Mouse (Mus musculus): ENCODE results near the gene Kcmf1. TPM values are rescaled to one million over a fixed set of nuclear protein-coding genes. Genes with fewer than 3 reads are reported as not detected.
"Not testable (repeated sequence)": the region's sequence is repeated elsewhere in the genome, so short reads cannot be mapped to it uniquely, and the experiment has no call there.

The Kcmf1 gene
- total RNA-seq, 2 experiments from 2014 or later = 95.8 to 98.9 TPM

DNA sequence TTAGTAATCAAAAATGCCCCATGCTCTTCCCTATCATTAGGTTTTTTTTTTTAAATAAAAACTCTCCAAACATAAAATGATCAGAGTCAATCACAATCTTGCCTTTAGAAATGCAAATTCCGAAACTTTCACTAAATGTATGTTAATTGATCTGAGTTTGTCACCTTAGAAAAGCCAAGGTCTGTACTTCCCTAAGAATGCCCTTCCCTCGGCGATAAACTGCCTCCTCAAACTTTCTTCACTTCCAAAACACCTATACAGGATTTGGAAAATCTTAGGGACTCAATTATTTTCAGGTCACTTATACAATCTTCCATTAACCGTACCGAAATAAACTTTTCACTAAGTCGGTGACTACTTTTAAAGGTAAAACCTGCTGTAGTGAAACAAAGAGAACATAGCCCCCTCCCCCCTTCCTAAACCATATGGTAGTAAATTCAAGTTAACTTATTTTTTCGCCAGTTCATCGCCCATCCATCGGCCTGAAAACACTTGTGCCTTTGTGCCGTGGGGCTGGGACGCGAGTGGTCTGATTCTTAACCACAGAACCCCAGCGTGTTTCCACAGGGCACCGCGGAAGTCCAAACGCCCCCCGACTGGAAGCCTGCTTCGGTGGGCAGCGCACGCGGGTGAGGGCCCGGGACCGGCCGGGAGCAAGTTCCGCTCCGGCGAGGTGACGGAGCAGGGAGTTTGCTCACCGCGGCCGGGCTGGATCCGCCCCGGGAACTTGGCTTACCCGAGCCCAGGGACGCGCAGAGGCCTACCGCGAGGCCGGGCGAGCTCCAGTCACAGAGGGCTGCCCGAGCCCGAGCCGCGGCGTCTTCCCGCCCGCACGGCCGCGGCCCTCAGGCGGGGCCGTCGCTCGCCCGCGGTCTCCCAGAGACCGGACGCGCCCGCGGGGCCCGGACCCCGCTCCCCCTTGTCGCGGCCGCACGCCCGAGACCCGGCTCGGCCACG, 1.3 kb downstream of the Kcmf1 start:
- peak; percentile 72 for DNase-seq

- DNase-seq = peak; percentile 37
Measured at GRCm38 (mm10) chr6:72895000-72895399, 4.8 kb downstream of the Kcmf1 start.

DNA sequence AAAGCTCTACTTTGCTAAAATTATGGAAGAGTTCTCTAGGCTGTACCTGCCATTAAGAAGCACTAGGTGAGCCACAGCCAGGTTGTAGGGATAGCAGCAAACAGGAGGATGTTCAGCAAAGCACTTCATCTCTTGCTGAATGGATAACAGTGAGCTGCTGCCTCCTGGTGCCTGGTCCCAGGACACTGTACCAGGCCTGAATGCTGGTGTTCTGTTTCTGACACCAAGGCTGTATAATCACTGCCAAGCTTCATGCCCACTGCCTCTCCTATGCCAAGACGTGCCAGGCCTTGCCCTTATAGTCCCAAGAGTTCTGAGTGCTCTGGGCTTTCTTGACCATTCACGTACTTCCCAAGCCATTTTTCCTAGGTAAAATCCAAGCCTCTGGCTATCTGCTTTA, 8.5 kb downstream of the Kcmf1 start:
- no peak for DNase-seq

- no peak for DNase-seq
Measured at GRCm38 (mm10) chr6:72888655-72889054, 11.1 kb downstream of the Kcmf1 start.

- DNase-seq = no peak
Measured at GRCm38 (mm10) chr6:72885268-72885667, 14.5 kb downstream of the Kcmf1 start.

GRCm38 (mm10) chr6:72884767-72885166, 15.0 kb downstream of the Kcmf1 start:
- no peak for DNase-seq

GRCm38 (mm10) chr6:72882661-72883458, 16.9 kb downstream of the Kcmf1 start:
- DNase-seq = no peak

- no peak for DNase-seq
Measured at GRCm38 (mm10) chr6:72882222-72882621, 17.6 kb downstream of the Kcmf1 start.

DNA sequence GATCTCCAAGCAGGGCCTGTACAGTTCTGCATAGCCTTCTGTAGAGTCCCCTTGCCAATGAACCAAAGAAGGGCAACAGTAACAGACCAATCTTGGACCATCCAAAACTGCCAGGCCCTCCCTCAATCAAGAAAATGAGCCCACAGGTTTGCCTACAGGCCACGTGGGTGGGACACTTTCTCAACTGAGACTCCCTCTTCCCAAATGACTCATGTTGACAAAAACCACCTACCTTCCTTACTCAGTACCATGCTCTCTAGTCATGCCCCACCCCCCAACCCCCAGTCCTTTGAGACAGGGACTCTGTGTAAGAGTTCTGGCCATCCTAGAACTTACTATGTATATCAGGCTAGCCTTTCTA, 18.2 kb downstream of the Kcmf1 start:
- no peak for DNase-seq

GRCm38 (mm10) chr6:72880913-72881618, 18.7 kb downstream of the Kcmf1 start:
- DNase-seq = no peak

DNA sequence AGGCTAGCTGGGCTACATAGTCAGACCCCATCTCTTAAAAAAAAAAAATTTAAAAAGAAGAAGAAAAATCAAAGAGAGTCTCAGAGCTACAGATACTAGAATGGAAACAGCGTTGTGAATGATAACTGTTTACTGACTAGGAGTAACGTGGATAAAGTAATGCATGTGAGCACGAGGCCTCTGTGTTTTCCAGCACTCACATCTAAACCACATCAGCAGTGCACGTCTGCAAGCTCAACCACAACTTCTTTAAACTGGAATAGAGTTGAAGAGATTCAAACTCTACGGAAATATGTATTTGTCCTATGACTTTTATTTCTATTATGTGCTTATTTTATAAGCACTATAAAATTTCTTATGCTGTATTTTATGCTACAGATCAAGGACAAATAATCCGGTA, 23.1 kb downstream of the Kcmf1 start:
- DNase-seq = no peak

DNA sequence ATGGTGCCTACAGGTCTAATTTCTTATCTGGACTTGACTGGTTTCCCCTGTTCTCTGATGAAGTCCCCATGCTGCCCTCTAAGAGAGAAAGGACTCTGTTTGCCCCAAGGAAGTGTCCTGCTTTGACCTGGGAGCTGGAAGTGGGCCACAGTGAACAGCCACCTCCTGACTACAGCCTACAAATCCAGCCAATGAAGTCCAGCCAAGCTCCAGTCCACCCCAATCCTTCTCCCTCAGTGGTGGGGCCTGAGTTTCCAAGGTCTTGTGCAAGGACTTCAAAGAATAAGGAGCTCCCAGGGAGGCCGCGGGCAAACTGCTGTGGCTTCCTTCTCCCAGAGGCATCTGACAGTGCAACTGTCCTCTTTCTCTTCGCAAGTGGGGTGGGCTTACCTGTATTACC, 26.4 kb downstream of the Kcmf1 start:
- DNase-seq = peak; percentile 56

DNA sequence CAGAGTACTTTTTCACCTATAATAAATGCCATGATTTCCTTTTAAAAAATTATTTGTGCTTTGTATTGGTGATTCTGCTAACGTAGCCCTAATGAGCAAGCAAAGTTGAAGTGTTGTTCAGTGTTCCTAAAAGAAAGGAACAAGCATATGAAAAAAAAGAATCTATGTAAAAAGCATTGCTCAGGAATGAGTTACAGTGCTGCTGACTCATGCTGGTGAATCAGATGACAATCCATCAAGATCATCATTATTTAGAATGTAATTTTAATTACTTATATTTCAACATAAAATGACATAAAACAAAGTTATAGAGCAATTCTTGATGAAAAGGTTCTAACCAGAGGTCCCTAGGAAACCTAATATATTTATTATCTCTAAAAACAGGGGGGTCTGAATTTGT, 27.5 kb downstream of the Kcmf1 start:
- DNase-seq = no peak

DNA sequence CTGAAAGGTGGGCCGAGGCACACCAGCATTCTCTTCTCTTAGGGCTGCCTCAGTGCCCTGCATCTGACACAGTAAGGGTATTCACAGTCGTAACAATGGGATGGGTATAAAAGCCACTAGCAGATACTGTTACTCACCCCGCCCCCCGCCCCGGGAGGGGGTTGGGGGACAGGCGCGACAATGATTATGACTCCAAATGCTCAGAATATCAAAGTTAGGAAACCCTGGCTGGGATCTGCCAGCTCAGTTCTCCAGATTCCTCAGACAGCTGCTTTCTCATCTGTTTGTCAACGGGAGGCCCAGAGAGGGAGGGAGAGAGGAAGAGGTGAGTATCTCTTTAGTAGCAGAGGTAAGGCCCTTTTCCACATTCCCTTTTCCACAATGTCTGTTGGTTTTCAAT, 30.2 kb downstream of the Kcmf1 start:
- DNase-seq = no peak

DNA sequence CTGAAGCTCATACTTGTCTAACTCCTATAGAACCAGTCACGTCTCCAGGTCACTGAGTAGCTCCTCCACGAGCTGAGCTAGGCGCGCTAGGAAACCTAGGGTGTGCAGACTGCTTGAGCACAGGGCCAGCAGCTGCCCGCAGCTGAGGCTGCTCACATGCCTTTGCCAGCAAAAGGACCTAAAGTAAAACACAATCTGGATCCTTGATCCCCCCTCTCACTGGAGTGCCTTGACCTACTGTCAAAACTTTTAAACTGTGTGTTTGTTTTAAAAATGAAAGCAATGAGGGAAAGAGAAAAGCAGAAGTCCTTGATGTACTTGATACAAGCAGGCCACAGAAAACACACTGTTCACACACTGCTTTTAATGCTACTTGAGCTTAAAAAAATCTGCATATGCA, 31.1 kb downstream of the Kcmf1 start:
- DNase-seq = no peak

DNA sequence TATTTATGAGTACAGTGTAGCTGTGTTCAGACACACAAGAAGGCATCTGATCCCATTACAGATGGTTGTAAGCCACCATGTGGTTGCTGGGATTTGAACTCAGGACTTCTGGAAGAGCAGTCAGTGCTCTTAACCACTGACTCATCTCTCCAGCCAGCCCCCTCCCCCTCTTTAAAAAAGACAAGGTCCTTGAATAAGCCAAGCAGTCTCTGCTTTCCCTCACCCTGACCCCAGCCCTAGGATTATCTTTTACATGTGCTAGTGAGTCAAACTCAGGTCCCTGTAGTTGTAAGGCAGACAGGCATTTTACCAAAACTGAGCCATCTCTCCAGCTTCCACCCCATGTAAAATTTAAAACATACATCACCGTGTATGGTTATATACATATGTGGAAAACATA, 32.0 kb downstream of the Kcmf1 start:
- DNase-seq = no peak

- DNase-seq = no peak
Measured at GRCm38 (mm10) chr6:72866232-72866631, 33.5 kb downstream of the Kcmf1 start.

- DNase-seq = not testable (repeated sequence)
Measured at GRCm38 (mm10) chr6:72862686-72863085, 37.1 kb downstream of the Kcmf1 start.

GRCm38 (mm10) chr6:72854256-72854655, 45.5 kb downstream of the Kcmf1 start:
- DNase-seq = no peak

DNA sequence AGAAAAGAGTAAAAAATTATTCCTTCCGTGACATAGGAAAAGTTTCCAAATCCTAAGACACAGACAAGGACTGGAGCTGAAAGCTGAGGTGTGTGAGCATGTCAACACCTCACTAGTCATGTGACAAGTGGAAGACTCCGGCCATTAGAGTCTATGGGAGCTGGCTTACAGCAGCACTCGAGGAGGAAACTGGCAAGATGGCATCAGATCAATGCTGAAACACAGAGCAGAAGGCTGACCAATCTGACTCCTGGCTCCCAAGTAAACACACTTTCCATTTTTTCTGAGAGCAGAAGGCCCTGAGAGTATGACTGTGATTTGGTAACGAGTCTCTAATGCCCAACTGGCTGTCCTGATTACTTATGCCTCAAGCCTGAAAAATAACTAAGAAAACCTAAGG, 47.6 kb downstream of the Kcmf1 start:
- no peak for DNase-seq

- DNase-seq = peak; percentile 60
Measured at GRCm38 (mm10) chr6:72851633-72852032, 48.1 kb downstream of the Kcmf1 start.

GRCm38 (mm10) chr6:72841986-72842502, 57.7 kb downstream of the Kcmf1 start:
- no peak for DNase-seq
